Mouse (Mus musculus) cerebellum, postnatal 36 days (tissue): ENCODE data around the gene Bhmt2.

ENCODE experiments used
- DNase-seq, 2 experiments: peaks; one replicate each; pipeline ENCODE4 v3.0.0; 2021 to 2022; ENCODE audit warnings: mixed read lengths in 2 of 2

The Bhmt2 gene

DNA sequence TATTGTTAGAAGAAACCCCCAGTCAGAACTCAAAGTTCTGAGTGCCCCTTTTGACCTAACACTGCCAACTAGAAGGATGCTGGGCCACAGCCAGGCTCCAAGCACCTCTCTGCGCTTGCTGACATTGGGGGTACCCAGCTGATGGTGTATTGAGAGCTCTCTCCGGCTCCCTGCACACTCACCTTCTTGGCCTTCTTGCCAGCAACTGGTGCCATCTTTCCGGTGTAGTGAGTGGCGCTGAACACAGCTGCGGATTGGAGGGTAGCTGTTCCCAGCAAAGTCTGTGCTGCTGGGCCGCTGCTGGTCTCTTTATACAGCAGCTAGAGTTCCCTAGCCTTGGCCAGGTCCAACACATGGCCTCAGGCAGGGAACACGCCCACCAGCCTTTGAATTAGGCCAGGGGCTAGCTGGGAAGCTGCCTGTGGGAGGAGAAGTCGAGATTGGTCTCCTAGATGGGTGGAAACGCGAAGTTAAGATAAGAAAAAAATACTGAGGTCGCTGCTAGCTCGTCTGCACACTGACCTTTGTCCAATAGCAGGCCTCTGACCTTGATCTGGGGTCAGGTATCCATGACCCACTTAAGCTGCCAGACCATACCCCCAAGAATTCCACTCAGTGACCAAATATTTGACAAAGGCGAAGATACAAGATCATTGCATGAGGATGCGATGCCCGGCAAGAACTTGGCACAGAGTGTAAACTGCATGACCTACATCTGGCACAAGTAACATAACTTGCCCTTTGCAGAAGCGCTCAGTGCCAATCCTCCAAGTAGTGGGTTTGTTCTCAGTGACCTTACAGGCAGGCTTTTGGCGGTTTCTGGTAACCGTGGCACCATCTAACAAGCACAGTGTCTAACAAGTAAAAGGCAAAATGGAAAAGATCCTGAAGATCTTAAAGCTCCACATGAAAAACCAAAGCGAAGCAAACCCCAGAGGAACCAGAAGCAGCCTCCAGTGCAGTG, 36.5 kb downstream of the Bhmt2 start, which contains the start of gene Bhmt:
Bhmt (minus strand) TSS at position 680 of the 964 bp plus-strand sequence.
- DNase-seq = no peak

DNA sequence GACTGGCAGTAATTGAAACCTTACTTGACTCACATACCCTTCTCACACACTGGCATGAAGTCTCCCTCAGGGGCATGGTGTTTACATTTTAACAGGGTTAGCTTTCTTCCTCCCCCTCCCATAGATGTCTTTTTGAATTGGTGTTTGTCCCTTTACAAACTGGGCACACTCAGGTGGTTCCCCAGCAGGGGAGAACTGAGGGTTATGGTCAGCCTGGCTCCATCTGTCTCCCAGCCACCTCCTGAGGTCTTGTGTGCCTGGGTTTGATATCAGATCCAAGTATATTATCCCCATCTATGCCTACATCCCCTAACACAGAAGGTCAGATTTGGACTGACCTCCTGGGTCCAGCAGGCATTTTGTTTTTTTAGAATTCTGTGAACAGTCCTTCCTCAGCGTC, 37.5 kb downstream of the Bhmt2 start:
- DNase-seq = peak; percentile 53

DNA sequence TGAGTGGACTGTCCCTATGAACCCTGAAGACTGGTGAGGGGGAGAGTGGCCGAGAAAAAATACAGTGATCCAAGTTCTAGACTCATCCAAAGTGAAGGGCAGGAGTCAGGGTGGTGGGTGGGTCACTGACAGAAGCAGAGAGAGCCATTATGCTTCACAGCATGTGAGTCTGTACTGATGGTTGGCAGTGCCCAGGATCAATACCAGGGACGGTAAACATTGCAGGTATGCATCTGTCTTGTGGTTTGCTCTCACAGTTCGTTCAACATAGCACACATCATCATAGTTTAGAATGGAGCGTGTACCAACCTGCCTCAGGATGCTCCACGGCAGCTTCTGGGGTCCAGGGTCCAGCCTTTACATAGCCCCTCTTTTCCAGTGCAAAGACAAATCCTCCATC, 41.2 kb downstream of the Bhmt2 start:
- no peak for DNase-seq

DNA sequence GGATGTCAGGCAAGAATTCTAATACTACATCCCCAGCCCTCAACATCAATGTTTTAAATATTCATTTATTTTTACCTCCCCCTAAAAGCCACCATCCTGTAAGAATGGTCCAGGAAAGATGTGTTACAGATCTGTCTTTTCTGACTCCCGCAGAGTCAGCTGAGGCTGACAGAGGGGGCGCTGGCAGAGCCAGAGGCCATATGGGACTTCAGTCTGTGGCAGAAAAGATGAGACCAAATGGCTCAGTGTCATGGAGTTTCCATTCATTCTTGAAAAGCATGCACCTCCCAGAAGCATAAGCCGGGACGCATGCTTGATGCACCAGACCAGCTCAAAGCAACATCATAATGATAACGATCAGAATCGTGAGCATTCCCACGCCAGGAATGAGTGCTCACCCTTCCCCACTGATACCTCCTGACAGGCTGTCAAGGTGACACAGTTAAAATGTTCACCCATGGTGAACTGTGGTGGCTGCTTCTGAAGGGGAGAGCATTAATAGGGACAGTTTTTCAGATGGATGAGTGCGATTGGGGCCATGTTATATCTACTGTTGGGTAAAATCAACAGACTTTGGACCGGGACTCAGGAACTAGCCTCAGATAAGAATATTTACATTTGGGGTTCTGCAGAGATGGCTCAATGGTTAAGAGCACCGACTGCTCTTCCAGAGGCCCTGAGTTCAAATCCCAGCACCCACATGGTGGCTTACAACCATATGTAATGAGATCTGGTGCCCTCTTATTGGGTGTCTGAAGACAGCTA, 43.0 kb downstream of the Bhmt2 start:
- DNase-seq = peak; percentile 55 to 57

DNA sequence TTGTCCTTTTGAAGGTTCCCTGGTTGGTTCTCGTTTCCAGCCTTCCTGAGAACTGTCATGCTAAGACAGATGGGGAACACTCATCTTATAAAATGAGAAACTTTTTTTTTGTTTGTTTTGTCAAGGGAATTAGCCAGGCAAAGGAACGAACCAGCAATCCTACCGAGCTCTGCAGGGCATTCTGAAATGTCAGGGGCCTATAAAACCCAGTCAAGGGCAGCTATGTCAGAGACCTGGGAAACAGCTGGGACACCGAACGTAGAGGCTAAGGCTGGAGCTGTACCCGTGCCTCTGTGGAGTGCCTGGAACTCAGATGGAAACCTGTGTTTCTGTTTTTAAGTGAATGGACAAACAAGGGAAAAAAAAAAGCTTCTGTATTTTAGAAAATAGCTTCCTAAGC, 45.2 kb downstream of the Bhmt2 start:
- DNase-seq = no peak

DNA sequence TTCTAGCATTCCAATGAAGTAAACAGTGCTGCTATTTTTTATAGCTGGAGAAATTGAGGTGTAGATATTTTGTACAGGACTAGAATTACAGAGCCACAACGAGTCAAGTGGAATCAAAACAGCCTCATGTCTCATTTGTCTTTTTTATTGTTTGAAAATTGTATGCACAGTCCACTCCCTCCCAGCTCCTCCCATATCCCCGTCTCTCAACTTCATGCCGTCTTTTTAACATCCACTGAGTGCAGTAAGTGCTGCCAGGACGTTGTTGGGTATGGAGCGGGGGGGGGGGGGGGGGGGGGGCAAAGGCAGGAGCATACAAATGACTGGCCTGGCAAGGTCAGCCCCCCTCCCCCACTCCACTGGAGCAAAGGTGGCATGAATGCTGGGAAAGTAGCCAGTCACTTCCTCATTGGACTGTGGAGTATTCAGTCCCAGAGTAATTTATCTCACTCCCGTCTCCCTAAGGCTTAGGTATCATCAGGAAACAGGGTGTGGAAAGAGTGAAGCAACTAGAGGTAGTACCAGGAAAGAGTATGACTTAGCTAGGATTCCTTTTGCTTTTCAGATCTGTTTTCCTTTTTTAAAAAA, 59.6 kb downstream of the Bhmt2 start:
- no peak for DNase-seq

DNA sequence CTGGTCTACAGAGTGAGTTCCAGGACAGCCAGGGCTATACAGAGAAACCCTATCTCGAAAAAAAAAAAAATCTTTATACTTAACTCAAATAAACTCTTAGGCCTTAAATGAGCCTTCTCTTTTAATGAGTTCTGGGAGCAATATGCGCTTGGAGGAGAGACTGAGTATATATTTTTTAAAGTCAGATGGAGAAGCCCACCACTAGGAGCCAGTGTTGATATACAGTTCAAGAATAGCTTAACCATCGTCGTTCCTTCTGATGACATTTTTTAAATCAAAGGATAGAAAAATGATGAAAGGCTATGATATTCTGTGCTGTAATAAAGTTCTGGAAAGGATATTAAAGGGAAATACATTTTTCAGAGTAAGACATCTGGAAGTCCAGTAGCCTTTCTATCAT, 60.3 kb downstream of the Bhmt2 start:
- no peak for DNase-seq

DNA sequence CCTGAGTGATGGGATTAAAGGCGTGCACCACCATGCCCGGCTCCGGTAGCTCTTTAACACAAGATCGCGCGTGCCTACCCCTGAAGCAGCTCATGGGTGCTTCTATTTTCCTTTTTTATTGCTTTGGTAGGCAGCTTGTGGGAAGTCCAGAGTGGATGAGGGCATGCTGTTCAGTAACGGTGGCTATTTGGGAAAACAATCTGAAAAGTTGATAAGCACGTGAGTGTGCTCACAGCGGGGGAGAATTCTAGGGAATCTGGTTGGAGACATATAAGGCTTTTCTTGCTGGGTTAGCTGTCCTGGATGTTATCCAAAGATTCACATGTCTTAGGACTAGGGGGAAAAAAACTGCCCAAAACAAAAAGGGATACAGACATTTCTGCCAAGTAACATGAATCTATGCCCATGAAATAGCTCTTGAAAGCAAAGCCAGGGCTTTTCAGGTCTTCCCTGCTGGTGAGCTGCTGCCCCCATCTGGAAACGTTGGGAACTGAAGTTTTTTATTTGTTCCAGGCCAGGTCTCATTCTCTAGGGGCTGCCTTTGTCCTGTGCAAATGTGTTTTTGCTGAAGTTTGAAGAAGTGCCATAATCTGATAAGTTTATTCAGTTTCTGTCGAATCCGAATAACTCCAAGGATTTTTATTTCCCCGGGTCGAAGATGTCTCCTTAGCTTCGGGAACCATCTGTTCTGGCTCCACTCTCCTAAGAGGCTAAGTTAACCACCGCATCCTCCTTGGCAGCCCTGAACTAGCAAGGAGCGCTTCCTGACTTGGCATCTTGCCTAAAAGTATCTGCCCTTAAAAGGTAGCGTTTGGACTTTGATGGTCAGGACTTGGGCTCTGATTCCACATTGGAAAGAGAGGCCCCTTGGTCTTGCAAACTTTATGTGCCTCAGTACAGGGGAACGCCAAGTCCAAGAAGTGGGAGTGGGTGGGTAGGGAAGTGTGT, 61.2 kb downstream of the Bhmt2 start:
- DNase-seq = peak; percentile 75 to 88

DNA sequence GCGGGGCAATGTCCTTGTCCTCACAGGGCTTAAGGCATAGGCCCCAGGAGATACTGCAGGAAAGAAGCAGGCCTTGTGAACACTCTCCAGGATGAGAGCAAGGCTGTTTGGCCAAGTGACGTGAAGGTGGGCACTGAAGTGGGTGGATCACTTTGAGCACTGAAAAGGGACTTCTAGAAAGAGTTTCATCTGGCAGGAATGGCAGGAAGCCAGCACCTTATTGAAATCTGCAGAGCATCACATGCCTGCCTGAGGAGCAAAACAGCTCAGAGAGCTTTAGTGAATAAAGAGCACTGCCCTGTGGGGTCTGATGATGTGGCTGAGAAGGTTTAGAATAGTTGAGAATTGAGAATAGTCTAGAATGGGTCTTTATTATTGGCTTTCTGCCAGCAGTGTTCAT, 65.6 kb downstream of the Bhmt2 start:
- no peak for DNase-seq

DNA sequence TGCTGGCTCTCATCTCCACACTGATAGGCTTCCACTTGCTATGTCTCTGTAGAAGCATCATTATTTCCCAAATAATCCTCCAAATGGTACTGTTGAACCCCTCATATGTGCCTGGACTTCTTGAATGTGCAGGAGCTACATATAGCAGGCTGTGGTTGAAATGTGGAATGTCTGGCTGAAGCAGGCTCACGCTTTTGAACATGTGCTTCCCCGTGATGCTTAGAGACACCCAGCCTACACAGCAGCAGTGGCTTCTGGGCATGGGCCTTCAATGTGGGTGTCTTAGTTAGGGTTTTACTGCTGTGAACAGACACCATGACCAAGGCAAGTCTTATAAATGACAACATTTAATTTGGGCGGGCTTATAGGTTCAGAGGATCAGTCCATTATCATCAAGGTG, 66.4 kb downstream of the Bhmt2 start:
- DNase-seq = no peak

DNA sequence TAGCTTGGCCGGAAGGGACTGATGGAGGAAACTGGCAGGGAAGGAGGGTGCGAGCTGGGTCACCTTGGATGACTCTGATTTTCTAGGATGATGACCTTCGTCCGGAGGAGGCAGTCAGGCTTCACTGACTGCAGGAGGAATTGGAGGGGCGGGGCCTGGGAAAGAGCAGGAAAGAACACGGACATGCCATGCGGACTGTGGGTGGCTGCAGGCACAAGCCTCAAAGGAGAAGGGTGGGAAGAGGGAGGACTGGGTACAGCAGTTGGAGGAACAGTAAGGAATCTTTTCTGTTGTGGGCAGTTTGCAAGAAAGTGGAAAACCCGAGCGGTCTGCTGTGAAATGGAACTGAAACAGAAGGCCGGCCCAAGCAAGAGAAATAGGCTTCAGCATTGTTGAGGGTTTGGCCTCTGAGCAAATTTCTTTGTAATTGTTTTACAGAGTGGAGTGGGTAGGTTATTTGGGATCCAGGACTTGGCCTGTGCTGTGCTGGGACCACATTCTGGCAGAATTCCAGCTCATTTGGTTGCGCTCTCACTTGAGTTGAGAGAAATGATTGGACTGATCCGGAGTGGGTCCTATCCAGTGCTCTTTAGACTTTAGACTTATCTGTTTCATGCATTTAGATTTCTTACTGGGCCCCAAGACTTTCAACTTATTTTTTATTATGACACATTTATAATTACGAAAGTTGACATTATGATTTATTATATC, 67.1 kb downstream of the Bhmt2 start:
- DNase-seq = no peak
